Mouse (Mus musculus) forebrain, embryonic 11.5 days (tissue): ENCODE measurements around the gene Ndufs7. TPM values are rescaled to one million over a fixed set of nuclear protein-coding genes. Genes with fewer than 3 reads are reported as not detected.

Experiments
- ATAC-seq: fragments of 200-750 bp; cut with Nextera tagmentation; replicated peaks from 2 replicates; pipeline ENCODE4 v1.8.0; 2017; ENCODE audit warnings: moderate TSS enrichment; ENCODE audit not compliant: low FRiP score
- DNase-seq: peaks from one replicate; pipeline ENCODE4 v3.0.0-alpha.2; 2017; ENCODE audit warnings: low spot score
- H3K27ac ChIP-seq: fragments of 300-500 bp; sonication (generic); 2 replicates; pipeline ENCODE4 v1.5.1; 2014; ENCODE audit warnings: low read depth, low read length
- H3K27me3 ChIP-seq: fragments of 300-500 bp; sonication (generic); 2 replicates; pipeline ENCODE4 v1.6.1; 2014; ENCODE audit warnings: mild to moderate bottlenecking, low read length, mixed read lengths; ENCODE audit not compliant: control insufficient read depth, insufficient read depth
- H3K36me3 ChIP-seq: fragments of 300-500 bp; sonication (generic); 2 replicates; pipeline ENCODE4 v1.6.1; 2014; ENCODE audit warnings: mild to moderate bottlenecking, low read length, moderate library complexity, mixed read lengths; ENCODE audit not compliant: control insufficient read depth, insufficient read depth
- H3K4me1 ChIP-seq: fragments of 300-500 bp; sonication (generic); replicated peaks from 2 replicates; pipeline ENCODE4 v1.6.1; 2014; ENCODE audit warnings: low read length, mixed read lengths; ENCODE audit not compliant: control insufficient read depth, insufficient read depth
- H3K4me2 ChIP-seq: fragments of 300-500 bp; sonication (generic); 2 replicates; pipeline ENCODE4 v1.6.1; 2014; ENCODE audit warnings: low read depth, mild to moderate bottlenecking, low read length, moderate library complexity, mixed read lengths; ENCODE audit not compliant: severe bottlenecking
- H3K4me3 ChIP-seq: fragments of 300-500 bp; sonication (generic); 2 replicates; pipeline ENCODE4 v1.5.1; 2014; ENCODE audit warnings: low read depth, low read length
- H3K9ac ChIP-seq: fragments of 300-500 bp; sonication (generic); 2 replicates; pipeline ENCODE4 v1.6.1; 2014; ENCODE audit warnings: low read length
- H3K9me3 ChIP-seq: fragments of 300-500 bp; sonication (generic); 2 replicates; pipeline ENCODE4 v1.6.1; 2016; ENCODE audit warnings: low read length, mixed read lengths; ENCODE audit not compliant: control insufficient read depth
- WGBS: fragments of 180-500 bp; shearing (Covaris S2); extraction: QIAGEN DNeasy Blood & Tissue Kit; methylation state at CpG from one replicate; pipeline ENCODE4 v1.1.7; 2014; 5-methylcytosine and 5-hydroxymethylcytosine counted together
- microRNA-seq: library from miRNA; unstranded; fragments of <30 nt; microRNA quantifications from one replicate; pipeline ENCODE4, GENCODE M21; 2016; ENCODE audit not compliant: insufficient number of aligned reads
- polyA plus RNA-seq: library from polyadenylated mRNA; unstranded; fragments of >200 nt; fragmentation: Nextera tagmentation; extraction: Ambion mirVana; gene quantifications from 2 replicates; pipeline ENCODE4 v1.2.1, GENCODE M21; 2014

Gene Ndufs7
- polyA plus RNA-seq, 1 experiment from 2014 or later = 219 TPM

DNA sequence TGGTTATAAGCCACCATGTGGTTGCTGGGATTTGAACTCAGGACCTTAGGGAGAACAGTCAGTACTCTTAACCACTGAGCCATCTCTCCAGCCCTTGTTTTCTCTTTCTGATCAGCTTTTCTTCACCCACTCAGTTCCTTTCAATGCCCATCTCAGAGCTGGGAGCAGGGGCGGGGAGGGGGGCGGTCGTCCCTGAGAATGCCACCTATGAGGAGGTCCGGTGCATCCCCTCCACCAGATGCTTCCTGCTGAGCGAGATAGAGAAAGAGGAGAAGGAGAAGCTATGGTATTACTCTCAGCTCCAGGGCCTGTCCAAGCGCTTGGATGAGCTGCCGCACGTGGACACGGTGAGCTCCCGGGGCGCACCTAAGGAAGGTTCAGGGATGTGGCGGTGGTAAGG, 55.5 kb downstream of the Ndufs7 start:
- Histone ChIP-seq H3K27me3 (peaks cover 4% of the 10 kb centered on the region), H3K9ac (no peak overlapping the region)

DNA sequence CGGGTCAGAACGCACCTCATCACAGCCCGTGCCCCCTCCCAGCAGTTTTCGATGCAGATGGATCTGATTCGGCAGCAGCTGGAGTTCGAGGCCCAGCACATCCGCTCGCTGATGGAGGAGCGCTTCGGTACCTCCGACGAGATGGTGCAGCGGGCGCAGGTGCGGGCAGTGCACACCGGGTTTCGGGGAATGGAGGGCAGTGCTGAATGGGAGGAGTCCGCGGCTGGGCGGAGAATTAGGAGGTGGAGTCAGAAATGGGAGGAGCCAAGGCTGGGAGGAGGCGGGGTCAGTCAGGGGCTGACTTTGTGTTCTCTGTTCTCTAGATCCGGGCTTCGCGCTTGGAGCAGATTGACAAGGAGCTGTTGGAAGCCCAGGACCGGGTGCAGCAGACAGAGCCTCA, 55.9 kb downstream of the Ndufs7 start:
- H3K4me1 ChIP-seq = peaks cover 24% of the 10 kb centered on the region; the same call in 1 of the 2 replicates
- ATAC-seq = no peak
- H3K9me3 ChIP-seq = no peaks in the 10 kb centered on the region
- no peak overlapping the region for H3K9ac ChIP-seq
- no peak for DNase-seq
- H3K4me2 ChIP-seq = peak overlapping the region; percentile 18; the same call in 1 of the 2 replicates
- H3K4me3 ChIP-seq = no peak overlapping the region
- no peaks in the 10 kb centered on the region; the same call in 1 of the 2 replicates for H3K27me3 ChIP-seq
- 28% methylated on average over 25 of the region's 25 CpGs for WGBS
- no peak overlapping the region for H3K27ac ChIP-seq
- H3K36me3 ChIP-seq = peaks cover 22% of the 10 kb centered on the region

More for the DNA sequence above, 55.5 kb downstream of the Ndufs7 start:
- ATAC-seq = no peak
- DNase-seq = no peak
- H3K4me2 ChIP-seq = peak overlapping the region; percentile 18; the same call in 1 of the 2 replicates
- WGBS = 35% methylated on average over 12 of the region's 12 CpGs
- no peak overlapping the region for H3K4me3 ChIP-seq
- H3K27ac ChIP-seq = no peak overlapping the region
- H3K4me1 ChIP-seq = peaks cover 28% of the 10 kb centered on the region
- peaks cover 22% of the 10 kb centered on the region for H3K36me3 ChIP-seq
- no peaks in the 10 kb centered on the region for H3K9me3 ChIP-seq

Small RNA genes lying within 50 kb of the gene (microRNA-seq; reads per million reads assigned to microRNA genes)
- not detected for gene Mir6911

Other genes starting within 250 kb of the Ndufs7 start
- 4.6 and 4.9 TPM in 2 replicates for gene Arhgap45, start 232.5 kb upstream of the Ndufs7 start, polyA plus RNA-seq
- 217 and 243 TPM in 2 replicates for gene Polr2e, start 209.3 kb upstream of the Ndufs7 start, polyA plus RNA-seq
- 506 and 516 TPM in 2 replicates for gene Gpx4, start 202.0 kb upstream of the Ndufs7 start, polyA plus RNA-seq
- gene Sbno2, start 143.6 kb upstream of the Ndufs7 start, polyA plus RNA-seq = 12.5 and 13.6 TPM in 2 replicates
- gene Stk11, start 133.3 kb upstream of the Ndufs7 start, polyA plus RNA-seq = 26.5 and 31.6 TPM in 2 replicates
- 401 and 414 TPM in 2 replicates for gene Atp5d, start 110.5 kb upstream of the Ndufs7 start, polyA plus RNA-seq
- 10.4 and 15.0 TPM in 2 replicates for gene Cbarp, start 108.3 kb upstream of the Ndufs7 start, polyA plus RNA-seq
- gene Midn, start 100.8 kb upstream of the Ndufs7 start, polyA plus RNA-seq = 58.3 and 66.4 TPM in 2 replicates
- 82.0 and 83.4 TPM in 2 replicates for gene Cirbp, start 83.1 kb upstream of the Ndufs7 start, polyA plus RNA-seq
- 6.4 and 8.3 TPM in 2 replicates for gene 1600002K03Rik, start 76.2 kb upstream of the Ndufs7 start, polyA plus RNA-seq
- 48.8 and 50.7 TPM in 2 replicates for gene Efna2, start 69.6 kb upstream of the Ndufs7 start, polyA plus RNA-seq
- 75.6 and 79.4 TPM in 2 replicates for gene Mum1, start 22.7 kb upstream of the Ndufs7 start, polyA plus RNA-seq
- gene Gamt, start 11.9 kb downstream of the Ndufs7 start, polyA plus RNA-seq = 20.4 and 24.1 TPM in 2 replicates
- 53.2 and 55.4 TPM in 2 replicates for gene Dazap1, start 12.4 kb downstream of the Ndufs7 start, polyA plus RNA-seq
- 858 and 895 TPM in 2 replicates for gene Rps15, start 43.3 kb downstream of the Ndufs7 start, polyA plus RNA-seq
- gene Apc2, start 46.9 kb downstream of the Ndufs7 start, polyA plus RNA-seq = 75.5 and 77.7 TPM in 2 replicates
- gene 2310011J03Rik, start 71.4 kb downstream of the Ndufs7 start, polyA plus RNA-seq = 39.7 and 45.2 TPM in 2 replicates
- gene Pcsk4, start 80.4 kb downstream of the Ndufs7 start, polyA plus RNA-seq = 3.8 and 4.5 TPM in 2 replicates
- 7.0 and 8.0 TPM in 2 replicates for gene Reep6, start 80.8 kb downstream of the Ndufs7 start, polyA plus RNA-seq
- 0.51 and 0.76 TPM in 2 replicates for gene Adamtsl5, start 99.3 kb downstream of the Ndufs7 start, polyA plus RNA-seq
- gene Plk5, start 107.3 kb downstream of the Ndufs7 start, polyA plus RNA-seq = 0.36 and 0.87 TPM in 2 replicates
- 13.3 and 15.9 TPM in 2 replicates for gene Mex3d, start 138.5 kb downstream of the Ndufs7 start, polyA plus RNA-seq
- 276 and 322 TPM in 2 replicates for gene Mbd3, start 150.4 kb downstream of the Ndufs7 start, polyA plus RNA-seq
- 430 and 504 TPM in 2 replicates for gene Uqcr11, start 157.7 kb downstream of the Ndufs7 start, polyA plus RNA-seq
- 237 and 256 TPM in 2 replicates for gene Tcf3, start 184.5 kb downstream of the Ndufs7 start, polyA plus RNA-seq
- 0.49 and 0.53 TPM in 2 replicates for gene Onecut3, start 245.7 kb downstream of the Ndufs7 start, polyA plus RNA-seq